Mouse (Mus musculus) cerebellum, postnatal 14 days (tissue): ENCODE results near the gene Btf3l4.

Experiments
- DNase-seq, 2 experiments: peaks; one replicate each; pipeline ENCODE4 v3.0.0; 2021; ENCODE audit warnings: mixed read lengths in 2 of 2

Btf3l4 gene

GRCm38 (mm10) chr4:108811550-108811949 lies 21.9 kb downstream of the Btf3l4 start:
- DNase-seq = no peak

- no peak for DNase-seq
Observed at GRCm38 (mm10) chr4:108811142-108811541, 22.3 kb downstream of the Btf3l4 start.

- no peak for DNase-seq
Observed at GRCm38 (mm10) chr4:108803535-108803934, 29.9 kb downstream of the Btf3l4 start.

- peak; percentile 82 to 88 for DNase-seq
Observed at GRCm38 (mm10) chr4:108798083-108798830, 35.2 kb downstream of the Btf3l4 start.

- no peak for DNase-seq
Observed at GRCm38 (mm10) chr4:108796701-108797100, 36.7 kb downstream of the Btf3l4 start.

GRCm38 (mm10) chr4:108793941-108794340 lies 39.5 kb downstream of the Btf3l4 start:
- no peak for DNase-seq

- no peak for DNase-seq
Observed at GRCm38 (mm10) chr4:108790507-108790906, 42.9 kb downstream of the Btf3l4 start.

- no peak for DNase-seq
Observed at GRCm38 (mm10) chr4:108789258-108789936, 44.0 kb downstream of the Btf3l4 start.

- DNase-seq = peak; percentile 5 to 17
Observed at GRCm38 (mm10) chr4:108782421-108783085, 50.9 kb downstream of the Btf3l4 start.

- no peak for DNase-seq
Observed at GRCm38 (mm10) chr4:108781596-108781995, 51.8 kb downstream of the Btf3l4 start.

- no peak for DNase-seq
Observed at GRCm38 (mm10) chr4:108780864-108781205, 52.6 kb downstream of the Btf3l4 start.

- DNase-seq = peak; percentile 81 to 89
Observed at GRCm38 (mm10) chr4:108780057-108780863, 53.2 kb downstream of the Btf3l4 start, which contains the start of gene Zfyve9. Gene Zfyve9 (minus strand): TSS chr4:108780798.

GRCm38 (mm10) chr4:108779763-108780056 lies 53.7 kb downstream of the Btf3l4 start:
- no peak for DNase-seq

GRCm38 (mm10) chr4:108768527-108768926 lies 64.9 kb downstream of the Btf3l4 start:
- no peak for DNase-seq
